Mouse (Mus musculus): Measurements from ENCODE around the gene Rbm6.

- TF ChIP-seq CTCF (IDR thresholded peaks at IDR 0.05 in 2 of 3, conservative IDR thresholded peaks at IDR 0.05 in 1 of 3; ENCODE audit: control insufficient read depth in 1 of 3, insufficient read depth in 1 of 3, low read depth in 2 of 3, low read length in 3 of 3, poor library complexity in 1 of 3, severe bottlenecking in 1 of 3) (no peak), ZNF384 (IDR thresholded peaks at IDR 0.05; ENCODE audit: low read depth, low read length) (no peak), MXI1 (IDR thresholded peaks at IDR 0.05; ENCODE audit: low read depth, low read length) (no peak), POLR2A (IDR thresholded peaks at IDR 0.05; ENCODE audit: control insufficient read depth in 1 of 2, insufficient read depth in 1 of 2, low read depth in 1 of 2, low read length in 2 of 2, poor library complexity in 1 of 2) (no peak), BHLHE40 (IDR thresholded peaks at IDR 0.05; ENCODE audit: borderline replicate concordance, low read depth, low read length) (no peak), NELFE (IDR thresholded peaks at IDR 0.05; ENCODE audit: low read depth, low read length) (no peak), USF1 (IDR thresholded peaks at IDR 0.05; ENCODE audit: low read depth, low read length) (no peak), TCF12 (IDR thresholded peaks at IDR 0.05; ENCODE audit: low read depth, low read length) (no peak), E2F4 (IDR thresholded peaks at IDR 0.05; ENCODE audit: borderline replicate concordance, low read depth, low read length) (no peak), TBP (IDR thresholded peaks at IDR 0.05; ENCODE audit: low read depth, low read length) (no peak), NRF1 (IDR thresholded peaks at IDR 0.05; ENCODE audit: insufficient read depth, low read depth, low read length, poor library complexity, severe bottlenecking) (no peak)
These were observed 26.8 kb upstream of the Rbm6 start for GRCm38 (mm10) chr9:107899855-107900254.

All from MEL (cell line).